Mouse (Mus musculus) brain, embryonic 14.5 days (tissue): ENCODE results near the gene Abcg4.
A peak's percentile ranks its signal among the peaks of the same experiment; 100 is the strongest.

Experiments used
- CTCF ChIP-seq: fragments of 200-500 bp; IDR thresholded peaks from 2 replicates; pipeline ENCODE4 v1.5.1; 2012; ENCODE audit warnings: inconsistent platforms, mild to moderate bottlenecking, moderate library complexity, borderline replicate concordance; ENCODE audit not compliant: insufficient read depth, insufficient read length; ENCODE audit errors: extremely low read depth
- POLR2A ChIP-seq: fragments of 200-500 bp; IDR thresholded peaks from 2 replicates; pipeline ENCODE4 v1.6.1; 2012; ENCODE audit warnings: mild to moderate bottlenecking, inconsistent platforms, borderline replicate concordance; ENCODE audit not compliant: poor library complexity, insufficient read depth, insufficient read length, severe bottlenecking; ENCODE audit errors: extremely low read depth

- TF ChIP-seq POLR2A (0 out of 2 replicates have a peak, but pooled peaks have one; percentile 14), CTCF (no peak)
Observed at GRCm38 (mm10) chr9:44288076-44288958, at the start of gene Abcg4.
